Mouse (Mus musculus) myocyte (in vitro differentiated cells): ENCODE results near the gene Rcor2. TPM values are rescaled to one million over a fixed set of nuclear protein-coding genes. Genes with fewer than 3 reads are reported as not detected.

Experiments
- H3K27me3 ChIP-seq: one replicate; pipeline ENCODE4 v1.6.1; 2011; ENCODE audit not compliant: control insufficient read depth, insufficient read depth, insufficient read length
- H3K36me3 ChIP-seq: one replicate; pipeline ENCODE4 v1.6.1; 2011; ENCODE audit not compliant: control insufficient read depth, insufficient read depth
- H3K4me2 ChIP-seq: one replicate; pipeline ENCODE4 v1.6.1; 2011; ENCODE audit warnings: low read depth, control low read depth
- H3K4me3 ChIP-seq: one replicate; pipeline ENCODE4 v1.5.1; 2011; ENCODE audit warnings: mild to moderate bottlenecking, control low read depth, moderate library complexity
- H3K79me2 ChIP-seq: one replicate; pipeline ENCODE4 v1.6.1; 2011; ENCODE audit not compliant: control insufficient read depth, insufficient read depth
- H3ac ChIP-seq: one replicate; pipeline ENCODE4 v1.6.1; 2011; ENCODE audit not compliant: control insufficient read depth, insufficient read length
- CEBPB ChIP-seq: IDR thresholded peaks from 2 replicates; pipeline ENCODE4 v1.6.1; 2011; ENCODE audit warnings: mild to moderate bottlenecking, moderate library complexity; ENCODE audit not compliant: poor library complexity, insufficient read depth, severe bottlenecking
- E2F4 ChIP-seq: IDR thresholded peaks from one replicate; pipeline ENCODE4 v1.6.1; 2011; ENCODE audit warnings: mild to moderate bottlenecking, control low read depth, moderate library complexity; ENCODE audit not compliant: insufficient read depth
- MAX ChIP-seq: IDR thresholded peaks from one replicate; pipeline ENCODE4 v1.6.1; 2011; ENCODE audit warnings: low read depth, mild to moderate bottlenecking, control low read depth
- MYOD1 ChIP-seq, 3 experiments: IDR thresholded peaks; one replicate each; pipeline ENCODE4 v1.6.1; 2011; ENCODE audit warnings: control low read depth in 2 of 3, low read depth in 2 of 3, mild to moderate bottlenecking in 2 of 3, moderate library complexity in 1 of 3; ENCODE audit not compliant: insufficient read length in 2 of 3, control insufficient read depth in 1 of 3
- MYOG ChIP-seq, 3 experiments: IDR thresholded peaks; one replicate each; pipeline ENCODE4 v1.6.1; 2011; ENCODE audit warnings: control low read depth in 2 of 3, low read depth in 2 of 3, mild to moderate bottlenecking in 2 of 3; ENCODE audit not compliant: insufficient read length in 2 of 3, control insufficient read depth in 1 of 3, insufficient read depth in 1 of 3
- POLR2A ChIP-seq: IDR thresholded peaks from one replicate; pipeline ENCODE4 v1.6.1; 2011; ENCODE audit warnings: low read depth, mild to moderate bottlenecking, control low read depth, moderate library complexity; ENCODE audit not compliant: insufficient read length
- POLR2AphosphoS2 ChIP-seq: IDR thresholded peaks from one replicate; pipeline ENCODE4 v1.6.1; 2011; ENCODE audit warnings: low read depth, control low read depth; ENCODE audit not compliant: insufficient read length
- REST ChIP-seq: IDR thresholded peaks from one replicate; pipeline ENCODE4 v1.6.1; 2011; ENCODE audit warnings: mild to moderate bottlenecking, control low read depth, moderate library complexity; ENCODE audit not compliant: insufficient read depth, insufficient read length
- SRF ChIP-seq: IDR thresholded peaks from one replicate; pipeline ENCODE4 v1.6.1; 2011; ENCODE audit warnings: low read depth; ENCODE audit not compliant: control insufficient read depth, insufficient read length
- TCF12 ChIP-seq: IDR thresholded peaks from one replicate; pipeline ENCODE4 v1.6.1; 2011; ENCODE audit warnings: mild to moderate bottlenecking, control low read depth; ENCODE audit not compliant: poor library complexity, insufficient read depth, severe bottlenecking
- TCF3 ChIP-seq: IDR thresholded peaks from one replicate; pipeline ENCODE4 v1.6.1; 2011; ENCODE audit warnings: low read depth, control low read depth; ENCODE audit not compliant: insufficient read length
- USF1 ChIP-seq: IDR thresholded peaks from one replicate; pipeline ENCODE4 v1.6.1; 2011; ENCODE audit warnings: low read depth, mild to moderate bottlenecking, control low read depth, moderate library complexity
- polyA plus RNA-seq: library from polyadenylated mRNA; unstranded; fragments of >200 nt; fragmentation: generic; extraction: Trizol; gene quantifications from one replicate; pipeline ENCODE4 v1.2.1, GENCODE M21; 2012; ENCODE audit warnings: missing spikeins

Gene Rcor2
- polyA plus RNA-seq, 1 experiment: 34.1 TPM

- Histone ChIP-seq H3K36me3 (peaks cover 31% of the 10 kb centered on the region), H3K4me3 (no peak overlapping the region), H3K27me3 (no peaks in the 10 kb centered on the region), H3K4me2 (no peak overlapping the region), H3ac (no peak overlapping the region), H3K79me2 (no peaks in the 10 kb centered on the region)
- peak in 1 of 3 experiments; percentile 10 for TF ChIP-seq MYOD1 (IDR thresholded peaks at IDR 0.05; ENCODE audit: control insufficient read depth in 1 of 3, insufficient read length in 2 of 3, low read depth in 2 of 3)
- TF ChIP-seq USF1: no peak
These were observed 13.6 kb downstream of the Rcor2 start for GRCm38 (mm10) chr19:7280557-7281330.

- peaks cover 4% of the 10 kb centered on the region for H3K79me2 ChIP-seq
- H3ac ChIP-seq: no peak overlapping the region
- H3K4me2 ChIP-seq: no peak overlapping the region
- TF ChIP-seq TCF3 (no peak), POLR2A (no peak), USF1 (no peak), E2F4 (no peak), REST (no peak), MYOG (IDR thresholded peaks at IDR 0.05; ENCODE audit: control insufficient read depth in 1 of 3, insufficient read depth in 1 of 3, insufficient read length in 2 of 3, low read depth in 2 of 3) (no peak), MAX (no peak), CEBPB (no peak), TCF12 (no peak), POLR2AphosphoS2 (no peak), MYOD1 (IDR thresholded peaks at IDR 0.05; ENCODE audit: control insufficient read depth in 1 of 3, insufficient read length in 2 of 3, low read depth in 2 of 3) (no peak), SRF (no peak)
- no peaks in the 10 kb centered on the region for H3K27me3 ChIP-seq
- H3K4me3 ChIP-seq: no peak overlapping the region
- H3K36me3 ChIP-seq: peaks cover 46% of the 10 kb centered on the region
These were observed 19.6 kb downstream of the Rcor2 start for GRCm38 (mm10) chr19:7286563-7287315.

GRCm38 (mm10) chr19:7288288-7288687, 21.2 kb downstream of the Rcor2 start:
- no peak overlapping the region for H3K4me3 ChIP-seq
- TF ChIP-seq REST: no peak
- no peak for TF ChIP-seq USF1
- TF ChIP-seq MAX: no peak
- TF ChIP-seq TCF3: no peak
- no peak for TF ChIP-seq POLR2A
- TF ChIP-seq SRF: no peak
- TF ChIP-seq TCF12: no peak
- TF ChIP-seq MYOD1 (IDR thresholded peaks at IDR 0.05; ENCODE audit: control insufficient read depth in 1 of 3, insufficient read length in 2 of 3, low read depth in 2 of 3): no peak
- no peak for TF ChIP-seq E2F4
- no peak for TF ChIP-seq POLR2AphosphoS2
- TF ChIP-seq CEBPB: no peak
- TF ChIP-seq MYOG (IDR thresholded peaks at IDR 0.05; ENCODE audit: control insufficient read depth in 1 of 3, insufficient read depth in 1 of 3, insufficient read length in 2 of 3, low read depth in 2 of 3): no peak
- no peaks in the 10 kb centered on the region for H3K27me3 ChIP-seq
- peaks cover 38% of the 10 kb centered on the region for H3K36me3 ChIP-seq
- peaks cover 5% of the 10 kb centered on the region for H3K79me2 ChIP-seq
- no peak overlapping the region for H3K4me2 ChIP-seq
- no peak overlapping the region for H3ac ChIP-seq

GRCm38 (mm10) chr19:7289767-7290166, 22.6 kb downstream of the Rcor2 start:
- Histone ChIP-seq H3K36me3 (peaks cover 23% of the 10 kb centered on the region), H3K79me2 (peaks cover 20% of the 10 kb centered on the region), H3K27me3 (no peaks in the 10 kb centered on the region), H3K4me2 (no peak overlapping the region), H3ac (no peak overlapping the region), H3K4me3 (no peak overlapping the region)
- no peak for TF ChIP-seq POLR2A
- no peak for TF ChIP-seq E2F4
- no peak for TF ChIP-seq TCF3
- no peak for TF ChIP-seq POLR2AphosphoS2
- no peak for TF ChIP-seq MAX
